Mouse (Mus musculus) retina, adult 2 months (tissue): ENCODE measurements around the gene Dag1.

Experiments used
- DNase-seq: peaks from one replicate; pipeline ENCODE4 v3.0.0-alpha.2; 2012; ENCODE audit warnings: low read depth, low spot score

Gene Dag1

DNA sequence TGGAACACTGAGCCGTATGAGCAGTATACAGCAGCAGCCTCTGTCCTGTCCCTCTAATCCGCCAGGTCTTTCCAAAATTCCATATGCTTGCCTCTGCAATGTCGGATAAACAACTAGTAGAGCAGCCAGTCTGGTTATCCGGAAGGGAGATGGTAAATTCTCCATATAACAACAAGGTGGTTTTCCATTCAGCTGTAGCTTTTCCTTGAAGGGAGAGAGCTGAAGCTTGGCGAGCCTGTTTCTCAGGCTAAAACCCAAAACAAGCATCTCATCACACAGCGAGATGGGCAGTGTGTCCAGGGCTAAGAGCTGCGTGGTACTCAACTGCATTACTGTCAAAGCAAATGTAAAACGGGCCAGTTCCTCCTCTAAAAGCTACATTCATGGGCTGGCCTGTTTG, 75.2 kb downstream of the Dag1 start:
- no peak for DNase-seq

DNA sequence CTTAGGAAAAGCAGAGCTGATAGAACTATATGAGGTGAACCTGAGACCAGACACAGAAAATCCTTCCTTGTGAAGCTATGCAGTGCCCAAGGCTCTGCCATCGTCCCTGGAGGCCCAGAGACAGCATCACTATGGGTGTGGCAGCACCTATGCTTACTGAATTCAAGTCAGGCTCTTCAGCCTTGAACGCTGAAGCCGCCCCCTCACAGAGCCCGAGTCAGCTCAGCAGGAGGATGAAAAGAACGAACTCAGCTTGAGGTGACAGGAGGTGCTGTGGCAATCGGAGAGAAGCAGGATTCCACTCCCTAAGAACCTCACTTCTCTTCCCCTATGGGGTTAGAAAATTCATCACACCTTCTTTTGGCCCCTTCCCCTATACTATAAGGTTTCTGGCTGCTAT, 76.1 kb downstream of the Dag1 start:
- no peak for DNase-seq

DNA sequence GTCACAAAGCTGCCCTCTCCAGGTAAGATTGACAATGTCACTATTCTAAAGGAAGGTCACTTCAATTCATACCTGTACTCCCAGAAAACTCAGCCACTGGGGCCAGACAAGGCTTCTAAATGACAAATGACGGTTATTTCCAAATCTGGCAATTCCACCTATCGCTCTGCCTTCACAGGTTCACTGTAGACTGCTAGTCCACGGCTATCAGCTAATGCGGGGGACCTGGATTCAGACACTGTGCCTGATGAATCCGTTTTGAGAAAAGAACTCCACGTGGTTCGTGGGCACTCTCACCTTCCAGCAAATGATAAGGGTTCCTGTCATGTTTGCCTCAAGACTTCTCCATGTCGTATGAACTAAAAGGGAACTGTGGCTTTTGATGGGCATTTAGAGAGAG, 78.0 kb downstream of the Dag1 start:
- no peak for DNase-seq

DNA sequence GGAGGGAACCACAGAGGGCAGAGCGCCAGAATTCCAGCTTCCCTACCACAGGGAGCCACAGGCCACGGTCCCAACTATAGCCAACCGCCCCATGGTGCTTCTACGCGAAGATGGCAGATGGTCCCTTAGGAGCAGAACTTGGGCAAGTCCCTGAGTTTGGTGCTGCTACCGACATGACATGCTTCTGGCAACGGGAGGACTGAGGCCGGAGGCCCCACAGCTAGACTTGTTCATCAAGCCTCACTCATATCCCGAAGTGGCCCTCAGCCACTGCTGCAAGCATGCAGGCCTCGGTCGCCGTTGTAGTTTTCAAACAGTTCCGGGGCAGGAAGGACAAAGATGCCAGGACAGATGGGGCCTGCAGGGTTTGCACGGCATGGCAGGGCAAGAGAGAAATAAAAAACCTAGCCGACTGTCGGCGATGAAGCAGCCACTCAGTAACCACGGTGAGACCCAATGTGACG, 80.2 kb downstream of the Dag1 start:
- no peak for DNase-seq

DNA sequence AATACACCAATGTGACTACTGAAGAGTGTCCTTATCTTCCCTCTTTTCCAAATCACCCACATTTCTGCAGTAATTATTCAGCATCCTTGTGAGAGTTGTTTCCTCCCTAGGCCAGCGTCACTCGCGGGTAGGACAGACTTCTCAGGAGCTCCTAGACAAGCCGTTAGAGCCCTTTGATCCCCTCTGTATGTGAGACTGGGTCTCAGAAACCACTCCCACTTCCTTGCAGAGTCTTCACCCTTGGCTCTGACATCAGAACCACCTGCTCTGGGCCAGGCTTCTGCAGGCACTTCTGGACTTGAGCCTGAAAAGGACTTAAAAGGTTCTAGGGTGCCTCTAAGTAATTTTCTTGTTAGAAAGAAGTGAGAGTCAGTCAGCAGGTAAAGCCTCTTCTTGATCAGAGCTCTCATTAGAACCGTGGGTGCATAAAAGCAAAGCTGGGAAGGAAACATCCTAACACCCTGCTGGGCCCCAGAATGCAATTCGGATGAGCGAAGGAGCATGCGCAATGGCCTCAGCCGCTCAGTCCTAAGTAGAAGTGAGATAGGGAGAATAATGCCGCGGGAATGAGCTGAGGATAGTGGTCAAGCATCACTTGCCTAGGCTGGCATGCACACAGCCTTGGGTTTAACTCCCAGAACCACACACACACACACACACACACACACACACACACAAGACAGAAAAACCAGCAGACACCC, 80.8 kb downstream of the Dag1 start:
- DNase-seq: no peak

DNA sequence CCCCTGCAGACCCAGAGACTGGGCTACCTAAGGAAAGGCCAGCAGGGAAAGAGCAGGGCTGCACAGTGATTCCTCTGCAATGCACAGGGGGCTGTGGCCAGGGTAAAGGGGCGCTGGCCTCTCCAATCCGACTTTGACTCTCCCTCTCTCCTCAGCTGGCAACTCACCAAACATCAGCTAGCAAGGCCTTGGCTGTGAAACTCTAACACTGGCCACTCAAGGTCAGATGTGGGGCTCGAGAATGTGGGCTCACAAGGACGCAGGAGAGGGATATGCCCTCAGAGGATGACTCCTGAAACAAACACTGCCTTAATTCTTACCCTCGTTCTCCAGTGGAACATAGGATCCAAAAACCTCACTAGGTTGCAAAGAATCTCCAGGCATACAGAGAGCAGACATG, 85.4 kb downstream of the Dag1 start:
- no peak for DNase-seq

DNA sequence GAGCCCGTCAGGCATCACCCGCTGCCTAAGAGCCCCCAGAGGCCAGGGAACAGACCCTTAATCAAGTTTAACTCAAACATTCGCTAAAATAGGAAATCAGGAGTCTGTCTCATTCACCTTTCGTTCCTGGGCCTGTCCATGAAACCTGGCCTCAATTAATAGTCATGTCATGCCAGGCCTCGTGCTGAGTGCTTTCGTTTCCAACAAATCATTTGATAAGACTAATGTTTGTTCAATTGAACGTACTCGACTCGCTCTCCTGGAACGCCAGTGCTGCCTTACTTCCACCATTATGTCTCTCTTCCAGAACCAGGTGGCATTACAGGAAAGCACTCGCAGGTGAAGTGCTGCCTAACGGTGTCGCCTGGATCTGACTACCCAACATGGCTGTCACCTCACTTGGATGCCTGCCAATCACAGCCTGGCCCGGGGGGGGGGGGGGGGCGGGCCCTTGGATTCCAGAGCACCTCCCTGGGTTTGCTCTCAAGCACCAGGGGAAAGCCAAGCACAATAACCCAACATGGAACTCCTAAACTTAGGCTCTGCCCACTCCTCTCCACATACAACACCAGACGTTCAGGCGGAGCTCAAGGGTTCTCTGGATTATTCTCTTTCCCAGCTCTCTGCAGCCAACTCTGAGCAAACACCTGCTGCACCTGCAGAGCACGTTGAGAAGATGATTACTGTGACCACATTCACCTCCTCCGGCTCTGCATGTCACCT, 88.5 kb downstream of the Dag1 start:
- no peak for DNase-seq

DNA sequence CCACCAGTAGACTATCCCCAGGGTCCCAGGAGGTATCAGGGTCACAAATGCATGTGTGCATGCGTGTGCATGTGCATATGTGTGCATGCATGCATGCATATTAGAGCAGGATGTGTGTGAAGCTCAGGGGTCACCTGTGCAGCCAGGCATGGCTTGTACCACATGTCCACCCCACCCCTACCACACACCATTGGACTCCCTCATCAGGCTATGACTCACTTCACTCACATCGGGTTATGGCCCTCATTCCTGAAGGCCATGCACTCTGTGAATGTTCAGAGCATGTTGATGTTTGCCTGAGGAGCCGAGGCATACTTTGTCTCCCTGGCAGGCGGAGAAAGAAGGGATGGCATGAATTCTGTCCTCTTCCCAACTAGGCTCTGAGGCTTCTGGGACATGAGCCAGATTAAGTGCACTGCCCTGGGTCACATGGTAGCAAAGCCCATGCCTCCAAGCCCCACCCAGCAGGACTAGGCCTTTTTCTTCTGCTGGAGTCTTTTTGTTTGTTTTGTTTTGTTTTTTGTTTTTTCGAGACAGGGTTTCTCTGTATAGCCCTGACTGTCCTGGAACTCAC, 90.9 kb downstream of the Dag1 start:
- no peak for DNase-seq

DNA sequence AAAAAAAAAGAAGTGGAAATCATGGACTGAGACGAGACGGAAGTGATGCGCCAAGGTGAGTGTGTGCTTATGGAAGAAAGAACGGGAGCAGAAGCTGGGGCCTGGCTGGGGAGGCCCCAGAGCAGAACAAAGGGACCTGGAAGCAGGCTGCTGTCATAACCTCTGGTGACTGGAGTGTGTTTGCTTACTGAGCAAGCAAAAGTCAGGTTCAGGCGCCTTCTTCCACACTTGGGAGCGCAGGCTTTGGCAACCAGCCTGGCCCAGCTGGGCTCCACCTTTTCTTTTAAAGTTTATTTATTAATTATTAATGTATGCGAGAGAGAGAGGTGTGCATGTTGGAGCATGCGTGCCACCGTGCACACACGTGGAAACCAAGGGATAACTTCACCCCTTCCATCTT, 94.0 kb downstream of the Dag1 start:
- DNase-seq: no peak

DNA sequence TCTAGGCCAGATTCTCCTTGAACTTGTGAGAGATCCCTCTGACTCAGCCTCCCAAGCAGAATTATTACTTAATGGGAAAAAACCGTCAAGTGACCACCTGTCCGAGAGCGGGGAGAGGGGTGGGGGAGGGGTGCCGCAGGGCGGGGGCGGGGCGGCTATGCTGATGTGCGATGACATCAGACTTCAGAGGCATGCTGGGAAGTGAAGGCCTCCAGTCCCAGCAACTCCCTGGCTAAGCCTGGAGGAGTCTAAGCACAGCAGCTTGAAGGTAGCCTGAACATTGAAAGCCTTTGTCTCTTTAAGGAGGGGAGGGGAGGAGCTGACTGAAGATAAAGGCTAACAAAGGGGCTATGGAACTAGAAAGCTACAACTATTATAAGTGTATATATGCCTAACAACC, 98.6 kb downstream of the Dag1 start:
- no peak for DNase-seq

DNA sequence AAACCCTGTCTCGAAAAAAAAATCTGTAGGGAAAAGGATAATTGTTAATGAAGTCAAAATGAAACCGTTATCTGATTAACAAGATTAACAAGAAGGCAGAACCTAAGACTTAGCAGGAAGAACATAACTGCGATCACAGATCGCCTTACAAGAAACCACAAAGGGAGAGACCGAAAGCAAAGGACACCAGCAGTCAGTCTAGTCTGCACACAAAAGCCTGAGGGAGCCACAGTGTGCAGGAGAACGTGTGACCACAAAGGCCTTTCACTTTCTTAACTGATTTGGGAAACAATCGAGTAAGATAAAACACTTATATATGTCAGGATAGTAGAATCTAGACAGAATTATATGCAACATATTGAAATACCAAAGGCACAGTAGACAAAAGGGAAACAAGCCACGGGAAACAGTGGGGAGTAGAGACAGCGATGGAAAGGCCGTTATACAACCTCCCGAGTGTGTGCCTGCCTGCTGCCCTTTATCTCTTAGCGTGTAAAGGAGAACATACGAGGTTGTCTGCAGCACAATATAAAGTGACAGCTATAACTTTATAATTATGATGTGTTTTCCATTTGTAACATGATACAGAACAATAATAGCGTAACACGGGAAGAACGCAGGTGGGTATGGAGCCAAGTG, 100.0 kb downstream of the Dag1 start:
- DNase-seq: no peak

DNA sequence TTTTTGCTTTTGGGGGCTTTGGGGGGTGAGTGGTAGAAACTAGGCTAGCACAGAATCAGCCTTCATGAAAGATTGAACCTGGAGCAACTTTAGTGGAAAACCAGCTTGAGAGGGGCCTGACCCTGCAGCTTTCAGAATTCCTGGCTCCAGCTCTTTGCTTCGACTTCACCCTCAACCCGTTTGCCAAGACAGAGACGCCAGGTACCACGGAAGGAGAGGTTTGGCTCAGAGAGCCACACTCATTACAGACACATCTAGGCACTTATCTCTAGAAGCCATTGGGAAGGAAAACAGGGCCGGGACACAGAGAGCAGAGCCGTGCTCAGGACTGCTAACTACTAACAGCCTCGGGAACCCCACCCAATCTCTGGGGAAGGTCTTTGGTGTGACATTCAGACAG, 105.9 kb downstream of the Dag1 start:
- DNase-seq: no peak

DNA sequence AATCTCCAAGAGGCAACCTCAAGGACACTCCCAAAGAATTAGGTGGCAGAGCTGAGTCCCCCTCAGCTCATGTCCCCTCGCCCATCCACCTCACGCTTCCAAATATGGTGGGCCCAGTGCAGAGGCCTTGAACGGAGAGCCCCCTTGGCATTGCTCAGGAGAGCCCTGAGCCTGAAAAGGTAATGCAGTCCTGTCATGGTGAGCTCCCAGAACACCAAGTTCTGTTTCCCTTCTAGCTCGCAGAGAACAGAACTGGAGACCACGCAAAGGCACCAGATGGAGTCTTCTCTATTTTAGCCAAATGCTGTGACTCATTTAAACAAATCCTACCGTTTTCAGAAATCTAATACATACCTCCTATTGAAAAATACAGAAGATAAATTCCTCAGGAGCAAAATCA, 106.3 kb downstream of the Dag1 start:
- DNase-seq: no peak

DNA sequence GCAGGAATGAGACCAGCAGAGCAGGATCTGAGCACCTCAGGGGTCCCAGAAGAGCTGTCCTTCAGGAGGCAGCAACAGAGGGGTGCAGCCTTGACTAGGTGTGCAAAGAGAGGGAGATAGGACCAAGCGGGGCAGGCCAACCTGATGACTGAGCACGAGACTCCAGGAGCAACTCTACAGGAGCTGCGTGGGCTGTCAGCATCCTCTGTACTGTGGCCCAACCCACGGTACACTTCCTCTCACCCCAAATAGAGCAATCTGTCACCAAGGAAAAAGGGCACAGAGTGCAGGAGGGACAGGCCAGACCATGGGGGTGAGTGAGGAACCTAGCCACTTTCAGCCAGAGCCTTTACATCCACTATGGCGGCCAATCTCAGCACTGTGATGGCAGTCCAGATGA, 107.0 kb downstream of the Dag1 start:
- no peak for DNase-seq

DNA sequence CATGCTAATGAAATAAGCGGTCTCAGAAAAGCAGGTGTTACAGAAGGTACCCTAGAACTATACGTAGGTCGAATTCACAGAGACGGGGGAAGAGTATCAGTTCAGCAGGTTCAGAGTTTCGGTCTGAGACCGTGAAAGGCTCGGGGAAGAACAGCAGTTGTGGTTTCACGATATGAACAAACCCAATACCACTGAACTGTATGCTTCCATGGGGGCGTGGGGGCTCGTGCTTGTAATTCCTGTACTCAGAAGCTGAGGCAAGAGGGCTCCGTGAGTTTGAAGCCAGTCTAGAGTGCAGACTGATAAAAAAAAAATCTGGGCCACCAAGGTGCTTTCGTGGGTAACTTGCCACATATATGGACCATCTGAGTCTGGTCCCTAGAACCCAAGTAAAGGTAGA, 108.9 kb downstream of the Dag1 start:
- no peak for DNase-seq
